Mouse (Mus musculus) neural tube, embryonic 14.5 days (tissue): Measurements from ENCODE around the gene 3110082I17Rik. TPM values are rescaled to one million over a fixed set of nuclear protein-coding genes. Genes with fewer than 3 reads are reported as not detected.
A peak's percentile ranks its signal among the peaks of the same experiment; 100 is the strongest.

Experiments used
- ATAC-seq: fragments of 200-750 bp; cut with Nextera tagmentation; 2 replicates; pipeline ENCODE4 v1.8.0; 2017; ENCODE audit warnings: low read depth, mild to moderate bottlenecking, moderate TSS enrichment, moderate library complexity
- H3K27ac ChIP-seq: fragments of 300-500 bp; sonication (generic); 2 replicates; pipeline ENCODE4 v1.5.1; 2014; ENCODE audit warnings: low read depth, mild to moderate bottlenecking, control low read depth, low read length, moderate library complexity, mixed read lengths
- H3K27me3 ChIP-seq: fragments of 300-500 bp; sonication (generic); 2 replicates; pipeline ENCODE4 v1.6.1; 2014; ENCODE audit warnings: low read length; ENCODE audit not compliant: control insufficient read depth, insufficient read depth
- H3K36me3 ChIP-seq: fragments of 300-500 bp; sonication (generic); 2 replicates; pipeline ENCODE4 v1.6.1; 2014; ENCODE audit warnings: low read length, mixed read lengths; ENCODE audit not compliant: control insufficient read depth, insufficient read depth
- H3K4me1 ChIP-seq: fragments of 300-500 bp; sonication (generic); 2 replicates; pipeline ENCODE4 v1.6.1; 2014; ENCODE audit warnings: low read length; ENCODE audit not compliant: control insufficient read depth, insufficient read depth
- H3K4me2 ChIP-seq: fragments of 300-500 bp; sonication (generic); 2 replicates; pipeline ENCODE4 v1.6.1; 2014; ENCODE audit warnings: mild to moderate bottlenecking, low read depth, low read length, control low read depth
- H3K4me3 ChIP-seq: fragments of 300-500 bp; sonication (generic); 2 replicates; pipeline ENCODE4 v1.5.1; 2014; ENCODE audit warnings: low read depth, low read length, control low read depth, mixed read lengths
- H3K9ac ChIP-seq: fragments of 300-500 bp; sonication (generic); replicated peaks from 2 replicates; pipeline ENCODE4 v1.6.1; 2014; ENCODE audit warnings: low read depth, mild to moderate bottlenecking, control low read depth, low read length, mixed read lengths
- H3K9me3 ChIP-seq: fragments of 300-500 bp; sonication (generic); 2 replicates; pipeline ENCODE4 v1.6.1; 2016; ENCODE audit warnings: low read length; ENCODE audit not compliant: control insufficient read depth
- WGBS: fragments of 180-500 bp; shearing (Covaris S2); extraction: QIAGEN DNeasy Blood & Tissue Kit; methylation state at CpG from one replicate; pipeline ENCODE4 v1.1.7; 2014; 5-methylcytosine and 5-hydroxymethylcytosine counted together
- polyA plus RNA-seq: library from polyadenylated mRNA; unstranded; fragments of >200 nt; fragmentation: Nextera tagmentation; extraction: Ambion mirVana; gene quantifications from 2 replicates; pipeline ENCODE4 v1.2.1, GENCODE M21; 2014

Gene 3110082I17Rik
- polyA plus RNA-seq, 1 experiment from 2014 or later: 11.7 TPM

DNA sequence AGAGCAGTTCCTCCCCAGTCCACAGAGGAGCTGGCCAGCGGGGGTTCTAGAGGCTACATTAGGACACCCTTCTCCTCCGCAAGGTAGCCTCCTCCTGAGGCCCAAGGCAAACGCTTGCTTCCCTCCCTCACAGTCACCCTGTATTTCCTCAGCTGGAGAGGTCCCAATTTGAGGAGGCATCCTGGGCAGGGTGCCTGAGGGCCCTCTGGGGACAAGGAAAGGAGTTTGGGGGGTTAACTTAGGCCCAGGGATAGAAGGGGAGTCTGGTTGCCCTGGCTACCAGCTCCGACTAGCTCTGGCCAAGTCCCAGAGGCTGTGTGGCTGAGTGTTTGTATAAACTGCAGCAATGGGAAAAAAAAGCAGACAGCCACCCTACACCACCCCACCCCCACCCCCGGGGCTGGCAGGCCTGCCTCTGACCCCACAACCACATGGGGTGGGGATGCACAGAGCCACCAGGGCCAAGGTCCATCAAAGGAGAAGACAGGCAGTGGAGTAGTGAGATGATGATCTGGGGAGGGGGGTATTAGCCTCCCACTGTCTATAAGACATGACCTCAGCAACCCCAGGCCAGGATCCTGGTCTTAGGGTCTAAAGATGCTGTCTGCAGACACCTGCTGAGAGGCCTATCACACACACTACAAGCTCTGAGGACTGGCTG lies 95.3 kb downstream of the 3110082I17Rik start:
- WGBS: 32% methylated on average over 5 of the region's 5 CpGs
- no peak overlapping the region for H3K4me2 ChIP-seq
- 0 out of 2 replicates have a peak, but pooled peaks cover 5% of the 10 kb centered on the region for H3K4me1 ChIP-seq
- no peak overlapping the region; the same call in 1 of the 2 replicates for H3K27ac ChIP-seq
- H3K9ac ChIP-seq: no peak overlapping the region
- no peaks in the 10 kb centered on the region for H3K9me3 ChIP-seq
- H3K27me3 ChIP-seq: no peaks in the 10 kb centered on the region
- H3K4me3 ChIP-seq: no peak overlapping the region
- no peaks in the 10 kb centered on the region for H3K36me3 ChIP-seq
- peak; percentile 41 for ATAC-seq

DNA sequence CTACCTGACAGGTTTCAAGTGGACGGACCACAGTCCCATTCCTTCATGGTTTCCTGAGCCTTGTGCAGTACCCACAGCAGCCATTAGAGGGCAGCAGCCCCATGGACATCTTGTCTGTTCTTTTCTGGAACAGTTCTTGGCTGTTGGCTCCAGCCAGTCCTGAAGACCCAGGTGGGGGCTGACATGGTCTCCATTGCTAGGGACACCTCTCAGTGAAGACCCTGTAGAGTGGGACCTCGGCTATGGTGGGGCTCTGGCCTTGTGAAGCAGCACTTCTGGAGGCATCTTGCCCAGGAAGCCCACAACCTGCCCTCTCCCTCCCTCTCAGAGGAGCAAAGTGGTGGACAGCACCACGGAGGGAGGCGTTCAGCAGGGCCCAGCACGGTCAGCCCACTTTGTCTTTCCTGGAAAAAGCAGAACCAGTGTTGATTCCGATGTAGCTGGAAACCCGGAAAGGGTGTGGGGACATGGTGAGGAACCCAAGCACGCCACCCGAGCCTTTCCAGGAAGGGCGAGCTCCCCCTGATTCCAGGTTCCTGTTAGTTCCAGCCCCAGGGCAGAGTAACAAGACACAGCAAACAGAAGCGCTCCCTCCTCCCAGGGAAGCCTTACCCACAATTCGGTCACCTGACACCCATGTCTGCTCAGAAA lies 95.9 kb downstream of the 3110082I17Rik start:
- Histone ChIP-seq H3K4me3 (no peak overlapping the region), H3K36me3 (no peaks in the 10 kb centered on the region), H3K4me1 (0 out of 2 replicates have a peak, but pooled peaks cover 5% of the 10 kb centered on the region), H3K9me3 (no peaks in the 10 kb centered on the region), H3K9ac (no peak overlapping the region), H3K27ac (no peak overlapping the region; the same call in 1 of the 2 replicates), H3K4me2 (no peak overlapping the region), H3K27me3 (no peaks in the 10 kb centered on the region)
- peak; percentile 68 for ATAC-seq
- WGBS: 49% methylated on average over 12 of the region's 12 CpGs

DNA sequence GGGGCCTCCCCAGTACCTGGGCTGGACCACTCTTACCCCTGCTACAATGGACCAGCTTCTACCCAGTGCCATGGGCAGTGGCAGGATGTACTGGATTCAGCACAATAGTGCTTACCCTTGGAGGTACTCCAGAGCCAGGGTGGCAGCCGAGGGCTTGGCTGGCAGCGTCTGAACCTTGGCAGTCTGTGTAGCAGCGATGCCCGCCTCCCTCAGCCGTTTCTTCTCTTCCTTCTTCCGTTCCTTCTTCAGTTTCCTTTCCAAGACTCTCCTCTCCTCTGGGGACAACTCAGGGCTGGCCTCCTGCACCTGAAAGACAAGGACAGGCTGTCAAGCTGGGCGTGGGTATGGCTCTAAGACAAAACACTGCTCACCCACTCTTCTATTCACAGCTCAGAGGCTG lies 96.5 kb downstream of the 3110082I17Rik start:
- H3K27me3 ChIP-seq: no peaks in the 10 kb centered on the region
- no peaks in the 10 kb centered on the region for H3K36me3 ChIP-seq
- no peak overlapping the region for H3K4me3 ChIP-seq
- no peak for ATAC-seq
- no peaks in the 10 kb centered on the region for H3K9me3 ChIP-seq
- H3K4me1 ChIP-seq: 0 out of 2 replicates have a peak, but pooled peaks cover 5% of the 10 kb centered on the region
- H3K4me2 ChIP-seq: no peak overlapping the region
- H3K27ac ChIP-seq: no peak overlapping the region
- H3K9ac ChIP-seq: no peak overlapping the region
- 77% methylated on average over 7 of the region's 7 CpGs for WGBS

DNA sequence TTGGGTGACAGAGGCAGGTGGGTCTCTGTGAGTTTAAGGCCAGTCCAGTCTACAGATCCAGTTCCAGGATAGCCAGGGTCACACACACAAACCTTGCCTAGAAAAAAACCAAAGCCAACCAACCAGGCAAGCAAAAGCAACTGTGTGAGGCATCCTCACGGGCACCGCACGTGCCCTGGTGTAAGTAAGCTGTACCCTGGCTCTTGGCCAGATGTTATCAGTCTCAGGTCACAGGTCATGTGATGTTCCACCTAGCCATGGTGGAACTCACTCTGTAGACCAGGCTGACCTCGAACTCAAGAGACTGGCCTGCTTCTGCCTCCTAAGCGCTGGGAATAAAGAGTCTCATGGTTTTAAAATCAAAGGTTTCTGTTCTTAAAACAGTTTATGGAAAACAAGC lies 101.1 kb downstream of the 3110082I17Rik start:
- WGBS: 93% methylated on average over 5 of the region's 5 CpGs
- ATAC-seq: no peak
- Histone ChIP-seq H3K4me2 (no peak overlapping the region), H3K27ac (no peak overlapping the region), H3K9me3 (no peaks in the 10 kb centered on the region), H3K27me3 (no peaks in the 10 kb centered on the region), H3K36me3 (no peaks in the 10 kb centered on the region), H3K9ac (no peak overlapping the region), H3K4me3 (no peak overlapping the region), H3K4me1 (0 out of 2 replicates have a peak, but pooled peaks cover under 1% of the 10 kb centered on the region)

DNA sequence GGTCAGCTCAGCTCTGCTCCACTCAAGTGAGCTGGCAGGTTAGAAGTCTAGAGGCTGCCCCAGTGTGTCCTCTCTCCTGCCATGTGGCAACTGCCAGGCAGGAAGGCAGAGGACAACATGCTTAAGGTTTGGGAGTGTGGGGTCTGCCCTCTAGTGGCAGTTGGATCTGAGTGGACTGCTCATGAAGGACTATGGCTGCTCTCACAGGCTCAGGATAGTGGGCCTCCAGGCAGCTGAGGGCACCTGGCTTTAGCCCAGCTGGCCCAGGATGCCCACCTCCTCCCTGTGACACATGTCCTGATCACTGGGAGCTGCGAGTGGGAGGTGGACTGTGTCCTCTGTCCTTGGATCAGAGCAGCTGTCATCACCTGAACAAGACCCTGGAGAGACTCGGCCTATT lies 101.7 kb downstream of the 3110082I17Rik start:
- H3K9me3 ChIP-seq: no peaks in the 10 kb centered on the region
- no peak overlapping the region for H3K4me2 ChIP-seq
- no peak overlapping the region for H3K9ac ChIP-seq
- H3K27me3 ChIP-seq: no peaks in the 10 kb centered on the region
- H3K36me3 ChIP-seq: no peaks in the 10 kb centered on the region
- WGBS: 77% methylated on average over 2 of the region's 2 CpGs
- no peak overlapping the region for H3K27ac ChIP-seq
- no peak for ATAC-seq
- H3K4me1 ChIP-seq: no peaks in the 10 kb centered on the region
- no peak overlapping the region for H3K4me3 ChIP-seq

DNA sequence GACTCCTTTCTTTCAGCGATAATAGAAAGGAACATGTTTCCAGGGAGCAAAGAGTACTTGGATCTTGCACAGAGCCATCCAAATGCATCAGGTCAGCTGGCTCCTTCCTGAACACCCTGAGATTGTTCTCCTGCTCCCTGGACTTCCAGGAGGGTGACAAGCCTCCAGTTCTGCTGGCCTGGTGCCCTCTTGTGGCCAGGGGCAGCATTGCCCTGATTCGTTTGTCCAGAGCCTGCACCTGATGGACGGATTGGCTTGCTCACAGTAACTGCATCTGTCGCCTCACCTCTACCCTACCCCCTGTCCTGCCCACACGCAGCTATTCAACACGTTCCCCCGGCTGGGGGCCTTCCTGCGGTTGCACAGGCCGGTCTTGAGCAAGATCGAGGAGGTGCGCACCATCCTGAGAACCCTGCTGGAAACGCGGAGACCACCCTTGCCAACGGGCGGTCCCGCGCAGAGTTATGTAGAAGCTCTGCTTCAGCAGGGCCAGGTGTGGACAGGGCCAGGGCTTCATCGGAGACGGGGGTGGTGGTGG lies 105.0 kb downstream of the 3110082I17Rik start:
- no peak for ATAC-seq
- WGBS: 38% methylated on average over 19 of the region's 19 CpGs
- no peak overlapping the region for H3K27ac ChIP-seq

DNA sequence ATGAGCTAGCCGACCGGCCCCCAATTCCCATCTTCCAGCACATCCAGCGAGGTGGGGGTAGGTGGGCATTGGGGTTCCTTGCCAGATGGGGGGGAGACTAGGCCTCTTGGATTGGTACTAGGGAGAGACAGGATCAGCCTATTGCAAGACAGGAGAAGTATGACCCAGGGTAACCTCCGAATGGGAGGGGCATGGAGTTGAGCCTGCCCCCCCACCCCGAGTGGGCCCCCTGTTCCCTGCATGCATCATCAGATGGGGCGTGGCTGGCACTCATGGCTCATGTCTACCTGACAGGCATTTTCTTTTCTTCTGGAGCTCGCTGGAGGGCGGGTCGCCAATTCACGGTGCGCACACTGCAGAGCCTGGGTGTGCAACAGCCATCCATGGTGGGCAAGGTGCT lies 106.4 kb downstream of the 3110082I17Rik start:
- no peak overlapping the region for H3K9ac ChIP-seq
- H3K4me1 ChIP-seq: no peaks in the 10 kb centered on the region
- no peaks in the 10 kb centered on the region for H3K9me3 ChIP-seq
- no peak overlapping the region for H3K27ac ChIP-seq
- no peak overlapping the region for H3K4me3 ChIP-seq
- H3K36me3 ChIP-seq: no peaks in the 10 kb centered on the region
- no peak for ATAC-seq
- no peaks in the 10 kb centered on the region for H3K27me3 ChIP-seq
- WGBS: 89% methylated on average over 11 of the region's 11 CpGs
- no peak overlapping the region for H3K4me2 ChIP-seq

More for the DNA sequence above, 105.0 kb downstream of the 3110082I17Rik start:
- Histone ChIP-seq H3K4me1 (no peaks in the 10 kb centered on the region), H3K36me3 (no peaks in the 10 kb centered on the region), H3K9ac (no peak overlapping the region), H3K4me3 (no peak overlapping the region), H3K9me3 (no peaks in the 10 kb centered on the region), H3K4me2 (no peak overlapping the region), H3K27me3 (no peaks in the 10 kb centered on the region)

DNA sequence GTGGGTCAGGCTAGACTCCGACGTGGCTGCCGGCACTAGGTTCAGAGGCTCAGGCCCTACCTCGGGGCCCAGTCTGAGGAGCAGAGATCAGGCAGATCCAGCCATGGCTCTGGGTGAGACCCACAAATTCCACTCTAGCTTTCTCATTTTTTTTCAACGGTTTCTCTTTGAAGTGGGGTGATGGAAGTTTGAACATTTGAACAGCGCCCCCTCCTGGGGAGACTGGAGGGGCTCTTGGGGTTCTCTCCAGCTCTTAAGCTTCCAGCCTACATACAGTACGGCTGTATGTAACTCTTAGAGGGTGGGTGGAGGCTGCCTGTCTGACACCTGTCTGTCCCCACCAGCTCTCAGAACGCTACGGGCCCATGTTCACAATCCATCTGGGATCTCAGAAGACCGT lies 106.8 kb downstream of the 3110082I17Rik start:
- H3K9ac ChIP-seq: no peak overlapping the region
- H3K4me3 ChIP-seq: no peak overlapping the region
- no peak overlapping the region for H3K4me2 ChIP-seq
- H3K9me3 ChIP-seq: no peaks in the 10 kb centered on the region
- H3K36me3 ChIP-seq: no peaks in the 10 kb centered on the region
- no peaks in the 10 kb centered on the region for H3K27me3 ChIP-seq
- no peak for ATAC-seq
- H3K27ac ChIP-seq: no peak overlapping the region
- H3K4me1 ChIP-seq: no peaks in the 10 kb centered on the region
- WGBS: 57% methylated on average over 10 of the region's 10 CpGs

DNA sequence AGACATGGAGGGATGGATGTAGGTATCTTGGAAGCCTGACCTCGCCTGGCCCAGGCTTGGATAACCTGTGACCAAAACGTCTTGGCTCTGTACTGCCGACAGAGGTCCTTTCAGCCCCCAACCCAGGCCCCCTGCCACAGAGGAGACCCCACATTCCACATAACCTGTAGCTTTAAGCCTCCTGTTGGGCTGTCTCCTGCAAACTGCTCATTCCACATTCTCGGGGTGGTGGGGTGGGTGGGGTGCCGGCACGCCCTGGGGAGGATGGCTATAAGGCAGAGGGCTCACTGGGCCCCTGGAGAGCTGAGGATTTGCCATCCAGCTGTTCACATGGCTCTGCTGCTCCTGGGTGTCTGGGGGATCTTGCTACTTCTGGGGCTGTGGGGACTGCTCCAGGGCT lies 108.0 kb downstream of the 3110082I17Rik start, which contains the start of gene Cyp2w1:
TSS of gene Cyp2w1 (plus strand) at position 301 of the 400 bp plus-strand sequence.
- Histone ChIP-seq H3K4me2 (no peak within 1 kb of the TSS), H3K27me3 (no peaks in the 10 kb centered on the region), H3K4me1 (no peaks in the 10 kb centered on the region), H3K4me3 (no peak within 1 kb of the TSS), H3K27ac (no peak within 1 kb of the TSS), H3K36me3 (no peaks in the 10 kb centered on the region), H3K9me3 (no peaks in the 10 kb centered on the region), H3K9ac (no peak within 1 kb of the TSS)
- ATAC-seq: no peak
- WGBS: 67% methylated on average over 6 of the region's 6 CpGs
